Mouse (Mus musculus) cerebellum, adult 18-20 months (tissue): Measurements from ENCODE around the gene Dync2h1.
A peak's percentile ranks its signal among the peaks of the same experiment; 100 is the strongest.
"Not testable (repeated sequence)": the region's sequence is repeated elsewhere in the genome, so short reads cannot be mapped to it uniquely, and the experiment has no call there.

Experiments used
- DNase-seq, 2 experiments: peaks; one replicate each; pipeline ENCODE4 v3.0.0; 2021

Dync2h1 gene

GRCm38 (mm10) chr9:7184172-7184896 is at the start of gene Dync2h1, which contains the start of gene Dcun1d5:
TSS of gene Dync2h1 (minus strand) at chr9:7184446.
TSS of gene Dcun1d5 (plus strand) at chr9:7184520.
- DNase-seq: peak; percentile 91 to 95

GRCm38 (mm10) chr9:7221460-7221859 is 37.2 kb upstream of the Dync2h1 start:
- DNase-seq: no peak

- DNase-seq: no peak
Observed at GRCm38 (mm10) chr9:7221024-7221423, 36.8 kb upstream of the Dync2h1 start.

- DNase-seq: no peak
Observed at GRCm38 (mm10) chr9:7216240-7216639, 32.0 kb upstream of the Dync2h1 start.

- not testable (repeated sequence) for DNase-seq
Observed at GRCm38 (mm10) chr9:7190694-7191093, 6.4 kb upstream of the Dync2h1 start.

- peak in 1 of 2 experiments; percentile 24 for DNase-seq
Observed at GRCm38 (mm10) chr9:7184897-7185291, 648 bp upstream of the Dync2h1 start.

GRCm38 (mm10) chr9:7176618-7177610 is 7.3 kb downstream of the Dync2h1 start:
- peak; percentile 90 to 93 for DNase-seq

GRCm38 (mm10) chr9:7173756-7174155 is 10.5 kb downstream of the Dync2h1 start:
- no peak for DNase-seq

- DNase-seq: no peak
Observed at GRCm38 (mm10) chr9:7167339-7167998, 16.8 kb downstream of the Dync2h1 start.

GRCm38 (mm10) chr9:7160688-7161087 is 23.6 kb downstream of the Dync2h1 start:
- no peak for DNase-seq

- DNase-seq: no peak
Observed at GRCm38 (mm10) chr9:7159718-7160117, 24.5 kb downstream of the Dync2h1 start.

- DNase-seq: no peak
Observed at GRCm38 (mm10) chr9:7158605-7159004, 25.6 kb downstream of the Dync2h1 start.

- no peak for DNase-seq
Observed at GRCm38 (mm10) chr9:7154391-7154790, 29.9 kb downstream of the Dync2h1 start.

- no peak for DNase-seq
Observed at GRCm38 (mm10) chr9:7122863-7123262, 61.4 kb downstream of the Dync2h1 start.

GRCm38 (mm10) chr9:7110166-7110565 is 74.1 kb downstream of the Dync2h1 start:
- no peak for DNase-seq

GRCm38 (mm10) chr9:7101361-7101760 is 82.9 kb downstream of the Dync2h1 start:
- DNase-seq: no peak

GRCm38 (mm10) chr9:7074625-7075024 is 109.6 kb downstream of the Dync2h1 start:
- DNase-seq: no peak

- peak; percentile 10 to 13 for DNase-seq
Observed at GRCm38 (mm10) chr9:7070846-7071245, 113.4 kb downstream of the Dync2h1 start.

GRCm38 (mm10) chr9:7050588-7050987 is 133.7 kb downstream of the Dync2h1 start:
- peak; percentile 11 to 25 for DNase-seq

- DNase-seq: no peak
Observed at GRCm38 (mm10) chr9:7042635-7043273, 141.5 kb downstream of the Dync2h1 start.

GRCm38 (mm10) chr9:7041231-7041630 is 143.0 kb downstream of the Dync2h1 start:
- peak in 1 of 2 experiments; percentile 5 for DNase-seq

GRCm38 (mm10) chr9:7032553-7032952 is 151.7 kb downstream of the Dync2h1 start:
- DNase-seq: no peak
